Comparison of ENCODE assay signal across 11 mouse cellular contexts in genomic region chr15:77332272-77332991, GRCm38 (mm10). TPM values are rescaled to one million over a fixed set of nuclear protein-coding genes. Genes with fewer than 3 reads are reported as not detected.
A peak's percentile ranks its signal among the peaks of the same experiment; 100 is the strongest.
DNase-seq lines count a peak whose midpoint lies in the region; ATAC-seq and TF ChIP-seq lines count a peak whose summit lies in the region.
"Had no signal": no experiment of that assay in that cellular context is flagged by ENCODE, and none has a peak within 500 bp of the region (broad histone marks: within the 10 kb centered on the region; RNA-seq: fewer than 3 reads in every experiment).

No protein-coding gene starts in this region.

- peaks cover 51% of the 10 kb centered on the region for H3K4me1 ChIP-seq in limb, embryonic 10.5 days

- no peak for ATAC-seq in Patski

- POLR2A ChIA-PET in Patski (lab: Charles Lee), result interaction anchor here (0.9 kb wide), 1 partner anchor 22 kb away, joined by 4 read pairs; no protein-coding TSS in a partner anchor

- CTCF ChIA-PET in Patski (lab: Charles Lee), result interaction anchor here (1.1 kb wide), 1 partner anchor 106 kb away, joined by 3 read pairs; no protein-coding TSS in a partner anchor

- in situ Hi-C loops in Patski (cut with MboI; ENCODE audit: low pct_unique_long_range_greater_than_20kb), result no loop called here

- no peaks in the 10 kb centered on the region for H3K27me3 ChIP-seq in Patski
- H3K27me3 ChIP-seq in limb, embryonic 10.5 days (ENCODE audit: low read depth, poor library complexity, severe bottlenecking), result no peaks in the 10 kb centered on the region
- H3K27me3 ChIP-seq: limb, embryonic 12.5 days had no signal

- H3K36me3 ChIP-seq in limb, embryonic 10.5 days, result no peaks in the 10 kb centered on the region
- H3K36me3 ChIP-seq: limb, embryonic 12.5 days had no signal

- intact Hi-C loops in heart, postnatal 14 days (cut with DNase I), result no loop called here

- no peak overlapping the region for H3K4me3 ChIP-seq in limb, embryonic 10.5 days
- H3K4me3 ChIP-seq: heart, adult 2 months; limb, embryonic 12.5 days had no signal

- peak; percentile 41 to 61 for DNase-seq in heart, postnatal 14 days
- no peak for DNase-seq in heart, adult 9 months (ENCODE audit: low spot score in 2 of 2)
- DNase-seq in Patski (ENCODE audit: low read depth, low spot score), result peak; percentile 35
- DNase-seq in frontal cortex, postnatal 25 days (ENCODE audit: low spot score in 2 of 2), result peak; percentile 19 to 59
- no peak for DNase-seq in limb, embryonic 10.5 days (ENCODE audit: low spot score)
- DNase-seq in kidney, postnatal 14 days, result no peak
- DNase-seq in ovary, adult 18-20 months (ENCODE audit: low spot score), result no peak
- DNase-seq in embryo, embryonic 10 days (ENCODE audit: low spot score), result no peak
- DNase-seq: midbrain, embryonic 14.5 days had no signal

- 87% methylated on average over 7 of the region's 7 CpGs for WGBS in limb, embryonic 10.5 days

- TF ChIP-seq CTCF in Patski (IDR thresholded peaks at IDR 0.05), result no peak

- no peaks in the 10 kb centered on the region for H3K9me3 ChIP-seq in limb, embryonic 10.5 days (replicated peaks)
- H3K9me3 ChIP-seq: limb, embryonic 12.5 days had no signal

- H3K27ac ChIP-seq in limb, embryonic 10.5 days, result peak overlapping the region; percentile 77; the same call in 1 of the 2 replicates
- H3K27ac ChIP-seq: heart, adult 2 months had no signal

RNA-seq across cellular contexts. Expression of gene Rbfox2, which starts 25.6 kb away (rescaled TPM):
- total RNA-seq in heart, postnatal 14 days (2021), result 100 to 1,000 TPM; 112 to 118 TPM
- polyA plus RNA-seq in Patski (2021), result 53.2 TPM
- 45.8 and 62.6 TPM in 2 replicates for polyA plus RNA-seq in limb, embryonic 10.5 days (2016; fragmentation: Nextera tagmentation; extraction: Ambion mirVana)

Comparison
In these comparisons a context has a peak if more than half of its experiments do, and no peak if none do; other contexts are left out.
1. DNase-seq: peak in heart, postnatal 14 days (2 of 2), Patski (single experiment) and frontal cortex, postnatal 25 days (2 of 2); none in heart, adult 9 months (0 of 2), limb, embryonic 10.5 days (single experiment), kidney, postnatal 14 days (single experiment), ovary, adult 18-20 months (single experiment) and embryo, embryonic 10 days (single experiment).